Mouse (Mus musculus): Measurements from ENCODE around the gene Metrn. TPM values are rescaled to one million over a fixed set of nuclear protein-coding genes. Genes with fewer than 3 reads are reported as not detected.

Gene Metrn
- polyA plus RNA-seq, 1 experiment from 2014 or later: 21.4 TPM

DNA sequence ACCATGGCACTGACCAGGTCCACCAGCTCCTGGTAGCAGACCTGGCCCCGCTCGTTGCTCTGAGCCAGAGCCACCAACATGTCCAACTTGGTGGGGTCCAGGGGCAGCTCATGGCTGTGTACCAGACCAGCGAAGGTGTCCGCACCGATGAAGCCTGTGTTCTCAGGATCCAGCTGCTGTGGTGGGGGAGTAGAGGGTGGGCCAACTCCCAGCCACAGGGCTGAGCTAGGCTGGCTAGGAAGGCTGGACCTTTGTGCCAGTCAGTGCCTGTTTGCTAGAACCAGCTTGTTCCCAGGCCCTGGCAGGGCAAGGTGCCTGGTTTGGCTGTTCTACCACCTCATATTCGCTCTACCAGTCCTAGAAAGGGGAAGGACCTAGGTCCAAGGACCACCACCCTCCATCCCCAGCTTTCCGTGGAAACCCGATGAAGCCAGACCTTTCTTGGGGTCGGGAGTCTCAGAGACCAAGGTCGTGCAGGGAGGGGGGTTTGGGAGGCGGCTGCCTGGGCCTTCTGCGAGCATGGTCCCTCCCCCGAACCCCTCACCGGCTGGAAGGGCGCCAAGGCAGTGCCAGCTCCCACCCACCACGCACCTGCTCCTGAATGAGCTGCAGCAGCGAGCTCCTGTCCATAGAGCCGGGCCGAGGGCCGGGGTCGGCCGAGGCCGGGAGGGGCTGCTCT lies 39.6 kb upstream of the Metrn start:
- Histone ChIP-seq H3K4me3 (ENCODE audit: low read depth, low read length) (peak overlapping the region; percentile 34), H3K27ac (ENCODE audit: low read depth, low read length) (no peak overlapping the region; the same call in 1 of the 2 replicates), H3K9me3 (ENCODE audit: control insufficient read depth) (no peaks in the 10 kb centered on the region), H3K4me1 (replicated peaks; ENCODE audit: control insufficient read depth, insufficient read depth, low read length) (peaks cover 6% of the 10 kb centered on the region; the same call in 1 of the 2 replicates), H3K9ac (ENCODE audit: low read depth, low read length) (peak overlapping the region; percentile 51), H3K36me3 (ENCODE audit: control insufficient read depth, insufficient read depth) (peaks cover 40% of the 10 kb centered on the region), H3K27me3 (replicated peaks; ENCODE audit: control insufficient read depth, insufficient read depth, low read length) (no peaks in the 10 kb centered on the region), H3K4me2 (replicated peaks; ENCODE audit: low read depth) (peak overlapping the region; percentile 93)
- 23% methylated on average over 23 of the region's 23 CpGs for WGBS
- ATAC-seq: no peak
- no peak for TF ChIP-seq CTCF (IDR thresholded peaks at IDR 0.05; ENCODE audit: low read depth)

DNA sequence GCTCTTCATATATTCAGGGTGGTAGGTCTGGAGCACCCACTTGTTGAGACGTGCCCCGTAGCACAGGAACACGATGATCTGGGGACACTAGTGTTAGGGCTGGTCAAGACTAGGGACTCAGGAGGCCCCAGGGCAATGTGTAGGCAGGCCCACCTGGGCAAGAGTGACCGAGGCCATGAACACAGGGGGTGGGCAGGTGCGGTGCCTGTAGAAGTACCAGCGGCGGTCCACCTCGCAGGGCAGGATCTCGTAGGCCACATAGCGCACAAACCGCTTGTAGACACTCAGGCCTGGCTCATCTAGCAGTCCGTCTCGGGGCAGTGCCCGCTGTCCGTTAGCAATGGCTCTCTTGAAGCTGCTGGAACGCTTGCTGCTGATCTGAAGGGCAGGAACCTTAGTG lies 38.9 kb upstream of the Metrn start:
- no peak for ATAC-seq
- H3K36me3 ChIP-seq (ENCODE audit: control insufficient read depth, insufficient read depth): peaks cover 40% of the 10 kb centered on the region
- no peak overlapping the region for H3K4me3 ChIP-seq (ENCODE audit: low read depth, low read length)
- no peak overlapping the region for H3K27ac ChIP-seq (ENCODE audit: low read depth, low read length)
- 90% methylated on average over 16 of the region's 16 CpGs for WGBS
- TF ChIP-seq CTCF (IDR thresholded peaks at IDR 0.05; ENCODE audit: low read depth): no peak
- H3K4me2 ChIP-seq (replicated peaks; ENCODE audit: low read depth): peak overlapping the region; percentile 93
- no peaks in the 10 kb centered on the region for H3K9me3 ChIP-seq (ENCODE audit: control insufficient read depth)
- H3K27me3 ChIP-seq (replicated peaks; ENCODE audit: control insufficient read depth, insufficient read depth, low read length): no peaks in the 10 kb centered on the region
- peaks cover 11% of the 10 kb centered on the region; the same call in 1 of the 2 replicates for H3K4me1 ChIP-seq (replicated peaks; ENCODE audit: control insufficient read depth, insufficient read depth, low read length)
- peak overlapping the region; percentile 22; the same call in 1 of the 2 replicates for H3K9ac ChIP-seq (ENCODE audit: low read depth, low read length)

DNA sequence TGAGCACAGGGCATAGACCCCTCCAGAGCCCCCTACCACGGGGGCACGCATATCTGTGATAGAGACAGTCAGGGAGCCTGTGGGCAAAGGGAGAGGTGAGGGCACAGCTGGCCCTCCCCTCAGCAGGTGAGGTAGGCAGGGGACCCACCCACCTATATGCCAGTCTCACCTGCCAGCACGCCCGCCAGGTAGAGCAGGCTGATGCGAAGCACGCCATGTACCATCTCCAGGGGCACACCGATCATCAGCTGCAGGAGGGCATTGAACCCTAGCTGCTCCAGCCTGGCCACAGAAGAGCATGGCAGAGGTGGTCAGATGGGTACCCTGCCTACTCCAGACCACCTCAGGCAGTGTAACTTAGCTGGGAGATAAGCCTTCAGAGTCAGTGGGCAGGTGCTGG lies 38.4 kb upstream of the Metrn start:
- no peak for ATAC-seq
- H3K36me3 ChIP-seq (ENCODE audit: control insufficient read depth, insufficient read depth): peaks cover 41% of the 10 kb centered on the region
- H3K9me3 ChIP-seq (ENCODE audit: control insufficient read depth): no peaks in the 10 kb centered on the region
- peaks cover 11% of the 10 kb centered on the region; the same call in 1 of the 2 replicates for H3K4me1 ChIP-seq (replicated peaks; ENCODE audit: control insufficient read depth, insufficient read depth, low read length)
- H3K4me2 ChIP-seq (replicated peaks; ENCODE audit: low read depth): peak overlapping the region; percentile 93
- no peak overlapping the region for H3K9ac ChIP-seq (ENCODE audit: low read depth, low read length)
- TF ChIP-seq CTCF (IDR thresholded peaks at IDR 0.05; ENCODE audit: low read depth): no peak
- no peak overlapping the region for H3K27ac ChIP-seq (ENCODE audit: low read depth, low read length)
- H3K27me3 ChIP-seq (replicated peaks; ENCODE audit: control insufficient read depth, insufficient read depth, low read length): no peaks in the 10 kb centered on the region
- H3K4me3 ChIP-seq (ENCODE audit: low read depth, low read length): no peak overlapping the region
- WGBS: 89% methylated on average over 7 of the region's 7 CpGs

DNA sequence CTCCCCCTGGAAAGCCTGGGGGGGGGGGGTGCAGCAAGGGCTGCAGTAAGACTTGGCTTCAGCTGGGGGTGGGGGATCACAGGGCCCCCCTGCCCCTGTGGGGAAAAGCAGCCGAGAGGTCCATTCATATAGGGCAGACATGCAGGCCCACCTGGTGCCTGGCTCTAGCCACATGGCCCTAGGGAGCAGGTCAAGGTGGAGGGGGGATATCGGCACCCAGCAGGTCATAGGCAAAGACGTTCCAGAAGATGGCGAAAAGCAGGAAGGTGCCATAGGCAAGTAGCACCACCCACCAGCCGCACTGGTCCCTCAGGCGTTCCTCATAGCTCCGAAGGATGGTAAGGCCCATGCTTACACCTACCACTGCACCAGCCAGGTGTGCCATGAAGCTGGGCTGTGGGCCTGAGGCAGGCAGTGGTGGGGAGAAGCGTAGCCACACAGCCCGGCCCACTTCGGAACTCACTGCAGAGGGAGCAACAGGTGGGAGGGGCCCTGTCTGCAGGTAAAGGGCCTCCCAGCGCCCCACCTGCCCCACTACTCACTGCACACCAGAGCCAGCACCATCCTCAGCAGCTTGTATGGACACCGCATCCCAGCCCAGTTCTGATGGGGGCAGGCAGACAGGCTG lies 37.8 kb upstream of the Metrn start:
- H3K4me1 ChIP-seq (replicated peaks; ENCODE audit: control insufficient read depth, insufficient read depth, low read length): peaks cover 11% of the 10 kb centered on the region; the same call in 1 of the 2 replicates
- WGBS: 62% methylated on average over 12 of the region's 12 CpGs
- H3K9ac ChIP-seq (ENCODE audit: low read depth, low read length): peak overlapping the region; percentile 78; the same call in 1 of the 2 replicates
- peaks cover 38% of the 10 kb centered on the region for H3K36me3 ChIP-seq (ENCODE audit: control insufficient read depth, insufficient read depth)
- H3K9me3 ChIP-seq (ENCODE audit: control insufficient read depth): no peaks in the 10 kb centered on the region
- H3K4me3 ChIP-seq (ENCODE audit: low read depth, low read length): peak overlapping the region; percentile 76
- H3K4me2 ChIP-seq (replicated peaks; ENCODE audit: low read depth): peak overlapping the region; percentile 93
- peak overlapping the region; percentile 98; the same call in 1 of the 2 replicates for H3K27ac ChIP-seq (ENCODE audit: low read depth, low read length)
- H3K27me3 ChIP-seq (replicated peaks; ENCODE audit: control insufficient read depth, insufficient read depth, low read length): no peaks in the 10 kb centered on the region
- no peak for TF ChIP-seq CTCF (IDR thresholded peaks at IDR 0.05; ENCODE audit: low read depth)
- no peak for ATAC-seq

DNA sequence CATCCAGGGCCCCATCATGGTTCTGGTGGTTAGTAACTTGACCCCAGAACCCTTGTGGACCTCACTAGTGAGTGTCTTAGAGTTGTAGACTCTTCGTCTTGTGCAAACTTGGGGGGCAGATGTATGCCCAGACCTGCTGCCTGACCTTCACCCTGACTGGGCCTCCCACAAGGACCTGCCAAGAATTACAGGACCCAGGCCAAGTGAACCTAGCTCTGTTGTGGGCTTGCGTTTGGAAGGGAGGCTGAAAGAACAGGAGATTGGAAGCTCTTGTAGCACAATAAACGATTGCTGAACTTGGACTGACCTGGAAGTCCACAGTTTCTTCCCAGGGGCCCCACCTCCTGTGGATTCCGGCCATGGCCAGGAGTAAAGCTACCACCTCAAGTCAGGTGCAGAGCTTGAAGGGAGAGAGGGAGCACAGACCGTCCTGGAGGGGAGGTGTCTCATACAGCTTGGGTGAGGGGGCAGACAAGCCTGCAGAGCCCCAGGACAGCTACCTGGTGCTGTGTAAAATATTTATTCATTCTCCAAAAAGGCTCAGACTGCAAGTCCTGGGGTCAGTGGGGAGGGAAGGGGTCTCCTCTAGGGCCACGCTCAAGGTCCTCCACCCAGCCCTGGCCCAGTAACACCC lies 37.1 kb upstream of the Metrn start:
- H3K36me3 ChIP-seq (ENCODE audit: control insufficient read depth, insufficient read depth): peaks cover 32% of the 10 kb centered on the region
- peak overlapping the region; percentile 76 for H3K4me3 ChIP-seq (ENCODE audit: low read depth, low read length)
- no peaks in the 10 kb centered on the region for H3K27me3 ChIP-seq (replicated peaks; ENCODE audit: control insufficient read depth, insufficient read depth, low read length)
- peak overlapping the region; percentile 78 for H3K9ac ChIP-seq (ENCODE audit: low read depth, low read length)
- no peaks in the 10 kb centered on the region for H3K9me3 ChIP-seq (ENCODE audit: control insufficient read depth)
- peak overlapping the region; percentile 98 for H3K27ac ChIP-seq (ENCODE audit: low read depth, low read length)
- TF ChIP-seq CTCF (IDR thresholded peaks at IDR 0.05; ENCODE audit: low read depth): no peak
- no peak for ATAC-seq
- peaks cover 11% of the 10 kb centered on the region; the same call in 1 of the 2 replicates for H3K4me1 ChIP-seq (replicated peaks; ENCODE audit: control insufficient read depth, insufficient read depth, low read length)
- 18% methylated on average over 6 of the region's 6 CpGs for WGBS
- H3K4me2 ChIP-seq (replicated peaks; ENCODE audit: low read depth): peak overlapping the region; percentile 93

DNA sequence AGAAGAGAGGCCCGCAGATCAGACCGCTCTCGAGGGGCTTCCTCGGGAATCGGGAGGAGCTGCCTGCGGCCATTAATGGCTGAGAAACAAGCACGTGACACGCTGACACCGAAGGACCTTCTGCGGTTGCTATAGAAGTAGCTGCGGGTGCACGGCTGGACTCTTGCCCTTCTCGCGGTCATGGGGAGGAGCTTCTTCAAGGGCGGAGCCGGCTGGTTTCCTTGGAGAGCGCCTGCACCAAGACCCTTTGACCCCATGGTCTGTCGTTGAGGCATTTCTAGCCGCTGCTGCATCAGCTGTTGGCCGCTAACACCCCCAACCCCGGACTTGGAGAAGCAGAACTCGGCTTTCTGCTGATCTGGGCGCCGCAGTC lies 36.3 kb upstream of the Metrn start, which contains the start of gene Stub1:
TSS of gene Stub1 (minus strand) at position 114 of the 373 bp plus-strand sequence.
- H3K9me3 ChIP-seq (ENCODE audit: control insufficient read depth): no peaks in the 10 kb centered on the region
- peak within 1 kb of the TSS; percentile 98 for H3K27ac ChIP-seq (ENCODE audit: low read depth, low read length)
- under 1% methylated on average over 24 of the region's 24 CpGs for WGBS
- peak within 1 kb of the TSS; percentile 78 for H3K9ac ChIP-seq (ENCODE audit: low read depth, low read length)
- peaks cover 32% of the 10 kb centered on the region for H3K36me3 ChIP-seq (ENCODE audit: control insufficient read depth, insufficient read depth)
- H3K4me3 ChIP-seq (ENCODE audit: low read depth, low read length): peak within 1 kb of the TSS; percentile 76
- peak within 1 kb of the TSS; percentile 93 for H3K4me2 ChIP-seq (replicated peaks; ENCODE audit: low read depth)
- peaks cover 11% of the 10 kb centered on the region; the same call in 1 of the 2 replicates for H3K4me1 ChIP-seq (replicated peaks; ENCODE audit: control insufficient read depth, insufficient read depth, low read length)
- ATAC-seq: peak; percentile 78
- 0 out of 2 replicates have a peak, but pooled peaks have one; percentile 7 for TF ChIP-seq CTCF (IDR thresholded peaks at IDR 0.05; ENCODE audit: low read depth)
- no peaks in the 10 kb centered on the region for H3K27me3 ChIP-seq (replicated peaks; ENCODE audit: control insufficient read depth, insufficient read depth, low read length)

All from intestine, postnatal 0 days (tissue).